Mouse (Mus musculus) v-Abl transformed pro-B cells (cell line): ENCODE results near the gene Zfyve1.
"Not testable (repeated sequence)": the region's sequence is repeated elsewhere in the genome, so short reads cannot be mapped to it uniquely, and the experiment has no call there.

Source experiments
- in situ Hi-C, 2 experiments: fragments of 400-800 bp; cut with MboI; formaldehyde crosslinking; loops; one replicate each; pipeline ENCODE4 v1.15.1; 2025; ENCODE audit not compliant: unreplicated experiment in 2 of 2

The Zfyve1 gene

GRCm38 (mm10) chr12:83597025-83597501 lies at the start of gene Zfyve1:
Zfyve1 (minus strand) TSS chr12:83597222.
- in situ Hi-C loops, result no loop called here

GRCm38 (mm10) chr12:83643116-83643515 lies 46.1 kb upstream of the Zfyve1 start:
- in situ Hi-C loops, result no loop called here

- in situ Hi-C loops, result no loop called here
Observed at GRCm38 (mm10) chr12:83641233-83641632, 44.2 kb upstream of the Zfyve1 start.

- in situ Hi-C loops, result no loop called here
Observed at GRCm38 (mm10) chr12:83633807-83634206, 36.8 kb upstream of the Zfyve1 start.

- in situ Hi-C loops, result no loop called here
Observed at GRCm38 (mm10) chr12:83632680-83633025, 35.6 kb upstream of the Zfyve1 start.

- in situ Hi-C loops, result no loop called here
Observed at GRCm38 (mm10) chr12:83631743-83632679, 35.0 kb upstream of the Zfyve1 start.

- in situ Hi-C loops, result not testable (repeated sequence)
Observed at GRCm38 (mm10) chr12:83630936-83631335, 33.9 kb upstream of the Zfyve1 start, which contains the start of gene Rbm25. Rbm25 (plus strand) TSS chr12:83631236.

- in situ Hi-C loops, result no loop called here
Observed at GRCm38 (mm10) chr12:83624321-83624720, 27.3 kb upstream of the Zfyve1 start.

- in situ Hi-C loops, result no loop called here
Observed at GRCm38 (mm10) chr12:83622031-83622755, 25.2 kb upstream of the Zfyve1 start.

- in situ Hi-C loops, result not testable (repeated sequence)
Observed at GRCm38 (mm10) chr12:83620694-83621093, 23.7 kb upstream of the Zfyve1 start.

- in situ Hi-C loops, result no loop called here
Observed at GRCm38 (mm10) chr12:83618981-83619380, 22.0 kb upstream of the Zfyve1 start.

GRCm38 (mm10) chr12:83617261-83617660 lies 20.2 kb upstream of the Zfyve1 start:
- in situ Hi-C loops, result no loop called here

GRCm38 (mm10) chr12:83606411-83606810 lies 9.4 kb upstream of the Zfyve1 start:
- in situ Hi-C loops, result not testable (repeated sequence)

- in situ Hi-C loops, result no loop called here
Observed at GRCm38 (mm10) chr12:83602285-83602684, 5.3 kb upstream of the Zfyve1 start.

- in situ Hi-C loops, result no loop called here
Observed at GRCm38 (mm10) chr12:83597881-83598280, 859 bp upstream of the Zfyve1 start.

GRCm38 (mm10) chr12:83596191-83596954 lies 649 bp downstream of the Zfyve1 start:
- in situ Hi-C loops, result no loop called here

- in situ Hi-C loops, result no loop called here
Observed at GRCm38 (mm10) chr12:83594454-83595040, 2.5 kb downstream of the Zfyve1 start.

GRCm38 (mm10) chr12:83591754-83592501 lies 5.1 kb downstream of the Zfyve1 start:
- in situ Hi-C loops, result no loop called here

GRCm38 (mm10) chr12:83586628-83587027 lies 10.4 kb downstream of the Zfyve1 start:
- in situ Hi-C loops, result no loop called here

GRCm38 (mm10) chr12:83582747-83583146 lies 14.3 kb downstream of the Zfyve1 start:
- in situ Hi-C loops, result no loop called here
